Mouse (Mus musculus): ENCODE results near the gene Zfpl1. TPM values are rescaled to one million over a fixed set of nuclear protein-coding genes. Genes with fewer than 3 reads are reported as not detected.
"Not testable (repeated sequence)": the region's sequence is repeated elsewhere in the genome, so short reads cannot be mapped to it uniquely, and the experiment has no call there.

The Zfpl1 gene
- polyA plus RNA-seq (2015; fragmentation: Nextera tagmentation; extraction: Ambion mirVana) = 85.9 and 92.5 TPM in 2 replicates

- Histone ChIP-seq H3K4me3 (peak within 1 kb of the TSS; percentile 74), H3K27me3 (no peaks in the 10 kb centered on the region), H3K4me2 (replicated peaks) (peak within 1 kb of the TSS; percentile 89), H3K36me3 (peaks cover 63% of the 10 kb centered on the region), H3K4me1 (peaks cover 24% of the 10 kb centered on the region), H3K9ac (peak within 1 kb of the TSS; percentile 78), H3K9me3 (no peaks in the 10 kb centered on the region), H3K27ac (peak within 1 kb of the TSS; percentile 65; the same call in 1 of the 2 replicates)
- peak; percentile 91 for ATAC-seq (ENCODE audit: low FRiP score, low read depth)
- WGBS = under 1% methylated on average over 58 of the region's 58 CpGs
Measured at GRCm38 (mm10) chr19:6084478-6085248, at the start of gene Zfpl1, which contains the start of gene Cdca5. Zfpl1 (minus strand) TSS chr19:6084956. Cdca5 (plus strand) TSS chr19:6084983.

GRCm38 (mm10) chr19:6133197-6133596, 48.4 kb upstream of the Zfpl1 start:
- H3K36me3 ChIP-seq = peaks cover 39% of the 10 kb centered on the region
- not testable (repeated sequence) for H3K4me1 ChIP-seq; ATAC-seq (ENCODE audit: low FRiP score, low read depth); H3K27ac ChIP-seq; H3K4me2 ChIP-seq (replicated peaks); H3K9me3 ChIP-seq; H3K4me3 ChIP-seq; H3K27me3 ChIP-seq; H3K9ac ChIP-seq
- WGBS = 50% methylated on average over 1 of the region's 1 CpGs

GRCm38 (mm10) chr19:6132171-6132827, 47.5 kb upstream of the Zfpl1 start:
- Histone ChIP-seq H3K27me3 (no peaks in the 10 kb centered on the region), H3K27ac (no peak overlapping the region), H3K9me3 (no peaks in the 10 kb centered on the region), H3K36me3 (peaks cover 36% of the 10 kb centered on the region), H3K4me2 (replicated peaks) (no peak overlapping the region), H3K9ac (no peak overlapping the region), H3K4me1 (peaks cover 4% of the 10 kb centered on the region; the same call in 1 of the 2 replicates), H3K4me3 (no peak overlapping the region)
- ATAC-seq (ENCODE audit: low FRiP score, low read depth) = no peak
- WGBS = 84% methylated on average over 7 of the region's 7 CpGs

- not testable (repeated sequence) for H3K4me2 ChIP-seq (replicated peaks); H3K27me3 ChIP-seq; H3K4me3 ChIP-seq; ATAC-seq (ENCODE audit: low FRiP score, low read depth); H3K9me3 ChIP-seq; H3K4me1 ChIP-seq; H3K27ac ChIP-seq; H3K9ac ChIP-seq
- peaks cover 19% of the 10 kb centered on the region for H3K36me3 ChIP-seq
- WGBS = 73% methylated on average over 7 of the region's 7 CpGs
Measured at GRCm38 (mm10) chr19:6130414-6131128, 45.8 kb upstream of the Zfpl1 start.

GRCm38 (mm10) chr19:6127760-6128341, 43.1 kb upstream of the Zfpl1 start, which contains the start of gene Snx15:
Snx15 (minus strand) TSS chr19:6128304.
- H3K4me3 ChIP-seq = peak within 1 kb of the TSS; percentile 61
- no peaks in the 10 kb centered on the region; the same call in 1 of the 2 replicates for H3K36me3 ChIP-seq
- under 1% methylated on average over 32 of the region's 32 CpGs for whole genome bisulfite sequencing
- H3K27ac ChIP-seq = peak within 1 kb of the TSS; percentile 83
- H3K4me1 ChIP-seq = peaks cover 4% of the 10 kb centered on the region; the same call in 1 of the 2 replicates
- peak; percentile 92 for ATAC-seq (ENCODE audit: low FRiP score, low read depth)
- H3K4me2 ChIP-seq (replicated peaks) = peak within 1 kb of the TSS; percentile 63
- H3K9ac ChIP-seq = peak within 1 kb of the TSS; percentile 73
- H3K9me3 ChIP-seq = no peaks in the 10 kb centered on the region
- H3K27me3 ChIP-seq = no peaks in the 10 kb centered on the region

GRCm38 (mm10) chr19:6126789-6127580, 42.2 kb upstream of the Zfpl1 start:
- Histone ChIP-seq H3K9me3 (no peaks in the 10 kb centered on the region), H3K27me3 (no peaks in the 10 kb centered on the region), H3K4me3 (peak overlapping the region; percentile 61), H3K27ac (no peak overlapping the region), H3K4me1 (peaks cover 4% of the 10 kb centered on the region; the same call in 1 of the 2 replicates), H3K4me2 (replicated peaks) (peak overlapping the region; percentile 63), H3K36me3 (peaks cover 1% of the 10 kb centered on the region; the same call in 1 of the 2 replicates), H3K9ac (peak overlapping the region; percentile 73; the same call in 1 of the 2 replicates)
- WGBS = 74% methylated on average over 10 of the region's 10 CpGs
- no peak for ATAC-seq (ENCODE audit: low FRiP score, low read depth)

GRCm38 (mm10) chr19:6126289-6126688, 41.5 kb upstream of the Zfpl1 start:
- Histone ChIP-seq H3K27me3 (no peaks in the 10 kb centered on the region), H3K36me3 (peaks cover 8% of the 10 kb centered on the region; the same call in 1 of the 2 replicates)
- WGBS = 26% methylated on average over 4 of the region's 4 CpGs

GRCm38 (mm10) chr19:6124898-6125297, 40.1 kb upstream of the Zfpl1 start:
- ATAC-seq (ENCODE audit: low FRiP score, low read depth) = no peak

More at GRCm38 (mm10) chr19:6126289-6126688, 41.5 kb upstream of the Zfpl1 start:
- peaks cover 4% of the 10 kb centered on the region; the same call in 1 of the 2 replicates for H3K4me1 ChIP-seq
- no peak overlapping the region for H3K4me3 ChIP-seq
- H3K9me3 ChIP-seq = no peaks in the 10 kb centered on the region
- no peak for ATAC-seq (ENCODE audit: low FRiP score, low read depth)
- H3K4me2 ChIP-seq (replicated peaks) = no peak overlapping the region
- H3K9ac ChIP-seq = no peak overlapping the region
- H3K27ac ChIP-seq = no peak overlapping the region

GRCm38 (mm10) chr19:6123330-6123729, 38.6 kb upstream of the Zfpl1 start:
- no peak for ATAC-seq (ENCODE audit: low FRiP score, low read depth)
- Histone ChIP-seq H3K4me2 (replicated peaks) (no peak overlapping the region), H3K4me1 (peaks cover 10% of the 10 kb centered on the region), H3K27me3 (no peaks in the 10 kb centered on the region), H3K4me3 (no peak overlapping the region), H3K36me3 (peaks cover 13% of the 10 kb centered on the region), H3K9me3 (no peaks in the 10 kb centered on the region), H3K9ac (no peak overlapping the region), H3K27ac (no peak overlapping the region)
- 65% methylated on average over 8 of the region's 8 CpGs for WGBS

More at GRCm38 (mm10) chr19:6124898-6125297, 40.1 kb upstream of the Zfpl1 start:
- H3K4me2 ChIP-seq (replicated peaks) = no peak overlapping the region
- H3K27ac ChIP-seq = no peak overlapping the region
- no peak overlapping the region for H3K4me3 ChIP-seq
- H3K9ac ChIP-seq = no peak overlapping the region
- peaks cover 13% of the 10 kb centered on the region for H3K36me3 ChIP-seq
- no peaks in the 10 kb centered on the region for H3K9me3 ChIP-seq
- 72% methylated on average over 2 of the region's 2 CpGs for WGBS
- peaks cover 4% of the 10 kb centered on the region; the same call in 1 of the 2 replicates for H3K4me1 ChIP-seq
- no peaks in the 10 kb centered on the region for H3K27me3 ChIP-seq

GRCm38 (mm10) chr19:6121761-6122160, 37.0 kb upstream of the Zfpl1 start:
- no peak overlapping the region for H3K4me3 ChIP-seq

More at GRCm38 (mm10) chr19:6121761-6122160, 37.0 kb upstream of the Zfpl1 start:
- H3K36me3 ChIP-seq = peaks cover 13% of the 10 kb centered on the region
- H3K27ac ChIP-seq = no peak overlapping the region
- no peak overlapping the region for H3K4me2 ChIP-seq (replicated peaks)
- H3K27me3 ChIP-seq = no peaks in the 10 kb centered on the region
- no peaks in the 10 kb centered on the region for H3K9me3 ChIP-seq
- H3K4me1 ChIP-seq = peaks cover 19% of the 10 kb centered on the region
- ATAC-seq (ENCODE audit: low FRiP score, low read depth) = no peak
- H3K9ac ChIP-seq = no peak overlapping the region
- 24% methylated on average over 19 of the region's 19 CpGs for WGBS

Data from limb, embryonic 13.5 days (tissue).